Comparison of ENCODE assay signal across 8 mouse cellular contexts in the genomic region with DNA sequence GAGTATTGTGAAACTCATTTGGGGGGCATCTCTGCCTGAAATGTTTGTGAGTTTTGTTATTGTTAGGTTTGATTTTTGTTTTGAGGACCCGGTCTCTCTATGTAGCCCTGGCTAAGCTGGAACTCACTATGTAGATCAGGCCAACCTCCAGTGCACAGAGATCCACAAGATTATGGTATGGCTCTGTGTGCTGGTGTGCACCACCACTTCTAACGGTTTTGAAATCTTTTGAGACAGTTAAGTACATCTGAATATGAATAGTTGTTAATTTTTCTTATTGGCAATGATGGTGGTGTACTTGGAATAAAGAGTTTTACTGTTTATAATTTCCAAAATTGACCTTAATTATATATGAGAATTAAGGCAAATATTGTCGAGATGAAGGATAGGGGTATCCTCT. TPM values are rescaled to one million over a fixed set of nuclear protein-coding genes. Genes with fewer than 3 reads are reported as not detected.
A peak's percentile ranks its signal among the peaks of the same experiment; 100 is the strongest.
DNase-seq lines count a peak whose midpoint lies in the region; ATAC-seq and TF ChIP-seq lines count a peak whose summit lies in the region.

No protein-coding gene starts in this region.

- H3K36me3 ChIP-seq in kidney, embryonic 14.5 days (ENCODE audit: control insufficient read depth, insufficient read depth, low read length) = peaks cover 29% of the 10 kb centered on the region
- peaks cover 28% of the 10 kb centered on the region for H3K36me3 ChIP-seq in embryonic facial prominence, embryonic 12.5 days
- H3K36me3 ChIP-seq in hindbrain, postnatal 0 days (ENCODE audit: insufficient read depth, low read length) = peaks cover 26% of the 10 kb centered on the region
- H3K36me3 ChIP-seq in midbrain, embryonic 15.5 days (replicated peaks) = peaks cover 23% of the 10 kb centered on the region

- ATAC-seq in kidney, embryonic 14.5 days (ENCODE audit: low FRiP score, low TSS enrichment) = no peak; the same call in 1 of the 2 replicates
- no peak for ATAC-seq in embryonic facial prominence, embryonic 12.5 days (ENCODE audit: insufficient number of reproducible peaks, insufficient read depth, low FRiP score, low TSS enrichment)
- no peak for ATAC-seq in hindbrain, postnatal 0 days
- ATAC-seq in midbrain, embryonic 15.5 days (replicated peaks) = peak; percentile 57; the same call in 1 of the 2 replicates

- no peak for DNase-seq in kidney, postnatal 4 days
- DNase-seq in hindbrain, postnatal 0 days (ENCODE audit: low spot score) = no peak
- DNase-seq in right cerebral cortex, postnatal 25 days = no peak
- no peak for DNase-seq in cerebellum, adult 11 months
- DNase-seq in natural killer cell, adult 2 months (ENCODE audit: low spot score in 2 of 2) = no peak

- no peaks in the 10 kb centered on the region for H3K9me3 ChIP-seq in kidney, embryonic 14.5 days (ENCODE audit: control insufficient read depth, low read length)
- H3K9me3 ChIP-seq in embryonic facial prominence, embryonic 12.5 days = no peaks in the 10 kb centered on the region
- H3K9me3 ChIP-seq in hindbrain, postnatal 0 days (ENCODE audit: low read length) = no peaks in the 10 kb centered on the region
- H3K9me3 ChIP-seq in midbrain, embryonic 15.5 days = no peaks in the 10 kb centered on the region

- H3K27me3 ChIP-seq in kidney, embryonic 14.5 days (ENCODE audit: control insufficient read depth, insufficient read depth, low read length) = peaks cover 4% of the 10 kb centered on the region; the same call in 1 of the 2 replicates
- H3K27me3 ChIP-seq in embryonic facial prominence, embryonic 12.5 days = peaks cover 3% of the 10 kb centered on the region; the same call in 1 of the 2 replicates
- no peaks in the 10 kb centered on the region for H3K27me3 ChIP-seq in hindbrain, postnatal 0 days (ENCODE audit: insufficient read depth, low read length)
- no peaks in the 10 kb centered on the region for H3K27me3 ChIP-seq in midbrain, embryonic 15.5 days (replicated peaks)

- H3K4me2 ChIP-seq in kidney, embryonic 14.5 days (replicated peaks; ENCODE audit: low read depth, low read length) = peak overlapping the region; percentile 66
- H3K4me2 ChIP-seq in embryonic facial prominence, embryonic 12.5 days (replicated peaks) = peak overlapping the region; percentile 59
- H3K4me2 ChIP-seq in hindbrain, postnatal 0 days (ENCODE audit: low read depth, low read length) = peak overlapping the region; percentile 68
- H3K4me2 ChIP-seq in midbrain, embryonic 15.5 days = peak overlapping the region; percentile 62

- no peak overlapping the region for H3K27ac ChIP-seq in kidney, embryonic 14.5 days (ENCODE audit: low read depth, low read length)
- H3K27ac ChIP-seq in embryonic facial prominence, embryonic 12.5 days = no peak overlapping the region
- no peak overlapping the region for H3K27ac ChIP-seq in hindbrain, postnatal 0 days
- peak overlapping the region; percentile 82 for H3K27ac ChIP-seq in midbrain, embryonic 15.5 days

- H3K9ac ChIP-seq in kidney, embryonic 14.5 days (ENCODE audit: low read depth, low read length) = peak overlapping the region; percentile 96; the same call in 1 of the 2 replicates
- no peak overlapping the region for H3K9ac ChIP-seq in embryonic facial prominence, embryonic 12.5 days
- H3K9ac ChIP-seq in hindbrain, postnatal 0 days (replicated peaks; ENCODE audit: low read length) = peak overlapping the region; percentile 86
- peak overlapping the region; percentile 82; the same call in 1 of the 2 replicates for H3K9ac ChIP-seq in midbrain, embryonic 15.5 days

- peaks cover 7% of the 10 kb centered on the region for H3K4me1 ChIP-seq in kidney, embryonic 14.5 days (ENCODE audit: control insufficient read depth, insufficient read depth, low read length)
- peaks cover 5% of the 10 kb centered on the region; the same call in 1 of the 2 replicates for H3K4me1 ChIP-seq in embryonic facial prominence, embryonic 12.5 days
- H3K4me1 ChIP-seq in hindbrain, postnatal 0 days (ENCODE audit: insufficient read depth, low read length) = peaks cover 6% of the 10 kb centered on the region; the same call in 1 of the 2 replicates
- peaks cover 8% of the 10 kb centered on the region for H3K4me1 ChIP-seq in midbrain, embryonic 15.5 days

- peak overlapping the region; percentile 78; the same call in 1 of the 2 replicates for H3K4me3 ChIP-seq in kidney, embryonic 14.5 days (ENCODE audit: low read length)
- peak overlapping the region; percentile 76; the same call in 1 of the 2 replicates for H3K4me3 ChIP-seq in embryonic facial prominence, embryonic 12.5 days
- H3K4me3 ChIP-seq in hindbrain, postnatal 0 days (ENCODE audit: low read length) = peak overlapping the region; percentile 80
- peak overlapping the region; percentile 65 for H3K4me3 ChIP-seq in midbrain, embryonic 15.5 days

- WGBS in kidney, embryonic 14.5 days = 22% methylated on average over 3 of the region's 3 CpGs
- WGBS in embryonic facial prominence, embryonic 12.5 days = 27% methylated on average over 3 of the region's 3 CpGs
- WGBS in hindbrain, postnatal 0 days = 18% methylated on average over 3 of the region's 3 CpGs
- WGBS in midbrain, embryonic 15.5 days = 18% methylated on average over 3 of the region's 3 CpGs

- no peak for TF ChIP-seq CTCF in hindbrain, postnatal 0 days (IDR thresholded peaks at IDR 0.05; ENCODE audit: low read depth)

RNA-seq across cellular contexts. Expression of gene Zfp105, which starts 0.4 kb away (rescaled TPM):
- 20.8 and 28.6 TPM in 2 replicates for polyA plus RNA-seq in kidney, embryonic 14.5 days (2014; fragmentation: Nextera tagmentation; extraction: Ambion mirVana)
- 29.0 and 30.8 TPM in 2 replicates for polyA plus RNA-seq in embryonic facial prominence, embryonic 12.5 days (2016; fragmentation: Nextera tagmentation; extraction: Ambion mirVana)
- total RNA-seq in hindbrain, postnatal 0 days (2014; rRNA removed) = 3.6 and 9.2 TPM in 2 replicates
- 8.1 and 8.9 TPM in 2 replicates for polyA plus RNA-seq in hindbrain, postnatal 0 days (2015; fragmentation: Nextera tagmentation; extraction: Ambion mirVana)
- polyA plus RNA-seq in midbrain, embryonic 15.5 days (2015; fragmentation: Nextera tagmentation; extraction: Ambion mirVana) = 21.2 and 22.1 TPM in 2 replicates

RNA-seq across cellular contexts. Expression of gene 1110059G10Rik, which starts 28.4 kb away (rescaled TPM):
- 34.8 and 49.5 TPM in 2 replicates for polyA plus RNA-seq in kidney, embryonic 14.5 days (2014; fragmentation: Nextera tagmentation; extraction: Ambion mirVana)
- 29.7 and 31.7 TPM in 2 replicates for polyA plus RNA-seq in embryonic facial prominence, embryonic 12.5 days (2016; fragmentation: Nextera tagmentation; extraction: Ambion mirVana)
- 7.9 and 13.4 TPM in 2 replicates for total RNA-seq in hindbrain, postnatal 0 days (2014; rRNA removed)
- 35.0 and 35.7 TPM in 2 replicates for polyA plus RNA-seq in hindbrain, postnatal 0 days (2015; fragmentation: Nextera tagmentation; extraction: Ambion mirVana)
- polyA plus RNA-seq in midbrain, embryonic 15.5 days (2015; fragmentation: Nextera tagmentation; extraction: Ambion mirVana) = 23.9 and 27.4 TPM in 2 replicates

RNA-seq across cellular contexts. Expression of gene Kif15, which starts 28.4 kb away (rescaled TPM):
- 65.5 and 80.9 TPM in 2 replicates for polyA plus RNA-seq in kidney, embryonic 14.5 days (2014; fragmentation: Nextera tagmentation; extraction: Ambion mirVana)
- polyA plus RNA-seq in embryonic facial prominence, embryonic 12.5 days (2016; fragmentation: Nextera tagmentation; extraction: Ambion mirVana) = 66.7 and 70.8 TPM in 2 replicates
- 26.6 and 30.0 TPM in 2 replicates for total RNA-seq in hindbrain, postnatal 0 days (2014; rRNA removed)
- polyA plus RNA-seq in hindbrain, postnatal 0 days (2015; fragmentation: Nextera tagmentation; extraction: Ambion mirVana) = 13.5 and 13.8 TPM in 2 replicates
- 9.8 and 12.1 TPM in 2 replicates for polyA plus RNA-seq in midbrain, embryonic 15.5 days (2015; fragmentation: Nextera tagmentation; extraction: Ambion mirVana)

RNA-seq across cellular contexts. Expression of gene Zkscan7, which starts 37.0 kb away (rescaled TPM):
- 3.3 and 3.6 TPM in 2 replicates for polyA plus RNA-seq in kidney, embryonic 14.5 days (2014; fragmentation: Nextera tagmentation; extraction: Ambion mirVana)
- 3.9 and 4.3 TPM in 2 replicates for polyA plus RNA-seq in embryonic facial prominence, embryonic 12.5 days (2016; fragmentation: Nextera tagmentation; extraction: Ambion mirVana)
- total RNA-seq in hindbrain, postnatal 0 days (2014; rRNA removed) = 4.5 and 6.3 TPM in 2 replicates
- 1.3 and 1.9 TPM in 2 replicates for polyA plus RNA-seq in hindbrain, postnatal 0 days (2015; fragmentation: Nextera tagmentation; extraction: Ambion mirVana)
- polyA plus RNA-seq in midbrain, embryonic 15.5 days (2015; fragmentation: Nextera tagmentation; extraction: Ambion mirVana) = 5.0 and 5.1 TPM in 2 replicates

RNA-seq across cellular contexts. Expression of gene Zfp445, which starts 56.6 kb away (rescaled TPM):
- 28.2 and 66.0 TPM in 2 replicates for polyA plus RNA-seq in kidney, embryonic 14.5 days (2014; fragmentation: Nextera tagmentation; extraction: Ambion mirVana)
- 100 and 109 TPM in 2 replicates for polyA plus RNA-seq in embryonic facial prominence, embryonic 12.5 days (2016; fragmentation: Nextera tagmentation; extraction: Ambion mirVana)
- 138 and 155 TPM in 2 replicates for total RNA-seq in hindbrain, postnatal 0 days (2014; rRNA removed)
- 63.3 and 68.1 TPM in 2 replicates for polyA plus RNA-seq in hindbrain, postnatal 0 days (2015; fragmentation: Nextera tagmentation; extraction: Ambion mirVana)
- polyA plus RNA-seq in midbrain, embryonic 15.5 days (2015; fragmentation: Nextera tagmentation; extraction: Ambion mirVana) = 110 and 130 TPM in 2 replicates
